Mouse (Mus musculus): Measurements from ENCODE around the gene Olfr1317.

Gene Olfr1317

DNA sequence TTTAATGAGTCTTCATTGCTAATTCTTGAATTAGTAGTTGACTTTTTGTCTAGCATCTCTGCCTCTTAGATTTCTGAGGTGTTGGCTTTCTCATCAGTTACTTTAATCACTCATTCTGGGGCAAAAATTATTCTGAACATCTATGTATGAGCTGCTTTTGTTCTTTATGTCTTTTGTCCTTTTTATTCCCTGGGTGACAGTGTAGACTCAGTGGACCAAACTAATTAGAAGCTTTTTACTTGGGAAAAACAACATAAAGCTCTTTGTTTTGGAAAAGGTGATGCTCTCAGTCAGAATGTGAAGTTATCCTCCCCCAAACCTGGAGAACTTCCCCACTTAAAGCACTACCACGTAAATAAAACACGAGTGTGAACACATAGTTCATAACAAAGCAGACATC is at the start of gene Olfr1317:
TSS of gene Olfr1317 (plus strand) at position 301 of the 400 bp plus-strand sequence.
- DNase-seq (ENCODE audit: low read depth, low spot score), result no peak

DNA sequence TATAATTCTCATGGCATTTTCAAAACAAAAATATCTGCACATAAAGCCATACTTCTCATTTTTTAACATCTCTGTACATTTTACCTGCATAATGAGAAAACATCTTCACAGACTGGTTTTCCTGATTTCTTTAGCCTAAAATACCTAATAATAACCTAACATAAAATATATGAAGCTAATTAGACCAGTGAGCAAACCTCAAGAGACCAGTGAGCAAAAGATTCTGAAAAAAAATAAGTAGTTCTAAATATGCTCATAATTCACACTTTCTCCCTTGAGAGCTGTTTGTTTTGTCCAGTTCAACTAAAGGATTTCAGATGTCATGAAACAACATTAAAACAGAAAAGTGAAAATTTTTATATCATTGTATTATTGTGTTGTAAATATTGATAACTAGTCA is 43.4 kb upstream of the Olfr1317 start, which contains the start of gene Olfr1314:
TSS of gene Olfr1314 (minus strand) at position 101 of the 400 bp plus-strand sequence.
- DNase-seq (ENCODE audit: low read depth, low spot score), result no peak

DNA sequence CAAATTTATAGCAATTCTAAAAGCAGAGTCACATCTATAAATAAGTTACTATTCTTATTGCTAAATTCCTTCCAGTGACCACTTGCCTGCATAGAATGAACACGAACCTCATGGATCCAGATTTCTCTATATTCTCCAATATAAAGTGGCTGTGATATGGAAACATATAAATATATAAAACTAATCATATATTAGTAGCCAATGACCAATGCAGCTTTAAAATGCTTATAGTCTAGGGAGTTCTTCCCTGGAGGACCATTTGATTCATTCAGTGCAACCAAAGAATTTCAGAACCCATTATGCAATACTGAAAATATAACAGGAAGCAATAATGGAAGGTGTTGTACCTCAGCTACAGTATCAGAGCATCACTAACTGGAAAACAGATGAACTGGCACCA is 24.8 kb upstream of the Olfr1317 start, which contains the start of gene Olfr1315-ps1:
TSS of gene Olfr1315-ps1 (minus strand) at position 101 of the 400 bp plus-strand sequence.
- no peak for DNase-seq (ENCODE audit: low read depth, low spot score)

DNA sequence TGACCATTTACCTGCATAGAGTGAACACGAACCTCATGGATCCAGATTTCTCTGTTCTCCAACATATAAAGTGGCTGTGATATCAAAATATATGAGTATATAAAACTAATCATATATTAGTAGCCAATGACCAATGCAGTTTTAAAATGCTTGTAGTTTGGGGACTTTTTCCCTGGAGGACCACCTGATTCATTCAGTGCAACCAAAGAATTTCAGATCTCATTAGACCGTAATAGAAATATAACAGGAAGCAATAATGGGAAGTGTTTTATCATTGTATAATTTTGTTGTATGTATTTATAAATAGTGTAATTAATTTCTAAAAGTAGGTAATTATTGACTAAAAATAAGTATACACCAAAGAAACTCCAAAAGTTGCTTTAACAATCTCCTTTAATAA is 5.3 kb upstream of the Olfr1317 start, which contains the start of gene Olfr1316:
TSS of gene Olfr1316 (minus strand) at position 101 of the 400 bp plus-strand sequence.
- no peak for DNase-seq (ENCODE audit: low read depth, low spot score)

DNA sequence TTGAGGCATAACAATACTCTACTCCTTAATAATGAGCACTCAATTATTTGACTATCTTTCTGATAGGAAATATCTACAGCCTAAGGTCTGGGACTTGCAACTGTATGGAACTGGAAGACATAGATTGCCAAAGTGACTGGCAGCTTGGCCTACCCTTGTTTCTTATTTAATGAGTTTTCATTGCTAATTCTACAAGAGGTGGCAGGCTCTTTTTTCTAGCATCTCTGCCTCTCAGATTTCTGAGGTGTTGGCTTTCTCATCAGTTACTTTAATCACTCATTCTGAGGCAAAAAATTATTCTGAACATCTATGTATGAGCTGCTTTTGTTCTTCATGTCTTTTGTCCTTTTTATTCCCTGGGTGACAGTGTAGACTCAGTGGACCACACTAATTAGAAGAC is 13.8 kb downstream of the Olfr1317 start, which contains the start of gene Olfr1318:
TSS of gene Olfr1318 (plus strand) at position 301 of the 400 bp plus-strand sequence.
- DNase-seq (ENCODE audit: low read depth, low spot score), result no peak
